Comparison of ENCODE assay signal across 10 mouse cellular contexts in genomic region chr4:119812775-119813174, GRCm38 (mm10).
A peak's percentile ranks its signal among the peaks of the same experiment; 100 is the strongest.
DNase-seq lines count a peak whose midpoint lies in the region; ATAC-seq and TF ChIP-seq lines count a peak whose summit lies in the region.
"Had no signal": no experiment of that assay in that cellular context is flagged by ENCODE, and none has a peak within 500 bp of the region (broad histone marks: within the 10 kb centered on the region; RNA-seq: fewer than 3 reads in every experiment).

No protein-coding gene starts in this region.

- H3K27me3 ChIP-seq in lung, embryonic 14.5 days (ENCODE audit: insufficient read depth, low read length) = peaks cover 17% of the 10 kb centered on the region; the same call in 1 of the 2 replicates
- H3K27me3 ChIP-seq in liver, embryonic 13.5 days = peaks cover 42% of the 10 kb centered on the region

- DNase-seq in lung, embryonic 14.5 days = peak; percentile 50
- no peak for DNase-seq in lung, adult 2 months
- DNase-seq in cerebellum, adult 18-20 months = peak; percentile 80 to 83
- peak; percentile 38 to 58 for DNase-seq in frontal cortex, postnatal 10 days (ENCODE audit: low spot score in 2 of 2)
- no peak for DNase-seq in liver, embryonic 13.5 days
- DNase-seq in right cerebral cortex, postnatal 4 days = peak; percentile 25
- no peak for DNase-seq in embryo, embryonic 10 days (ENCODE audit: low spot score)
- no peak for DNase-seq in kidney, adult 11 months

- peak; percentile 55; the same call in 1 of the 2 replicates for ATAC-seq in lung, embryonic 14.5 days (ENCODE audit: insufficient read depth)
- ATAC-seq in liver, embryonic 13.5 days (ENCODE audit: low read depth) = peak; percentile 43; the same call in 1 of the 2 replicates

- no peak for TF ChIP-seq POLR2A in lung, adult 2 months (IDR thresholded peaks at IDR 0.05; ENCODE audit: borderline replicate concordance, extremely low read depth, low read depth, low read length)

- no peak overlapping the region for H3K4me3 ChIP-seq in lung, embryonic 14.5 days (ENCODE audit: low read depth, low read length)
- H3K4me3 ChIP-seq in lung, adult 2 months (replicated peaks; ENCODE audit: extremely low read depth, low read depth, low read length) = no peak overlapping the region
- no peak overlapping the region for H3K4me3 ChIP-seq in liver, embryonic 13.5 days (replicated peaks)
- H3K4me3 ChIP-seq: neural tube, embryonic 13.5 days had no signal

- TF ChIP-seq CTCF in lung, embryonic 14.5 days (IDR thresholded peaks at IDR 0.05; ENCODE audit: low read depth) = no peak
- no peak for TF ChIP-seq CTCF in lung, adult 2 months (IDR thresholded peaks at IDR 0.05; ENCODE audit: insufficient read depth, low read length)

- no peaks in the 10 kb centered on the region for H3K36me3 ChIP-seq in lung, embryonic 14.5 days (ENCODE audit: insufficient read depth)
- H3K36me3 ChIP-seq in liver, embryonic 13.5 days = no peaks in the 10 kb centered on the region
- H3K36me3 ChIP-seq: neural tube, embryonic 13.5 days had no signal

- peaks cover 23% of the 10 kb centered on the region for H3K4me1 ChIP-seq in lung, embryonic 14.5 days (ENCODE audit: insufficient read depth)
- H3K4me1 ChIP-seq in lung, adult 2 months (ENCODE audit: control insufficient read depth, insufficient read depth, low read length) = peaks cover 13% of the 10 kb centered on the region
- peaks cover 9% of the 10 kb centered on the region for H3K4me1 ChIP-seq in liver, embryonic 13.5 days (replicated peaks)

- WGBS in lung, embryonic 14.5 days = 6% methylated on average over 2 of the region's 2 CpGs
- 18% methylated on average over 2 of the region's 2 CpGs for WGBS in lung, adult 2 months
- WGBS in liver, embryonic 13.5 days (ENCODE audit: insufficient replicate concordance) = 16% methylated on average over 2 of the region's 2 CpGs

- H3K27ac ChIP-seq in lung, embryonic 14.5 days (ENCODE audit: low read depth) = no peak overlapping the region
- no peak overlapping the region for H3K27ac ChIP-seq in liver, embryonic 13.5 days
- H3K27ac ChIP-seq: kidney, postnatal 0 days; neural tube, embryonic 13.5 days had no signal

- no peak overlapping the region for H3K9ac ChIP-seq in lung, embryonic 14.5 days
- no peak overlapping the region for H3K9ac ChIP-seq in liver, embryonic 13.5 days
- H3K9ac ChIP-seq: neural tube, embryonic 13.5 days had no signal

- H3K4me2 ChIP-seq in lung, embryonic 14.5 days = no peak overlapping the region
- H3K4me2 ChIP-seq in liver, embryonic 13.5 days = no peak overlapping the region
- H3K4me2 ChIP-seq: neural tube, embryonic 13.5 days had no signal

- H3K9me3 ChIP-seq in lung, embryonic 14.5 days (ENCODE audit: low read depth, low read length) = no peaks in the 10 kb centered on the region
- no peaks in the 10 kb centered on the region for H3K9me3 ChIP-seq in liver, embryonic 13.5 days (replicated peaks)
- H3K9me3 ChIP-seq: neural tube, embryonic 13.5 days had no signal

Comparison
In these comparisons a context has a peak if more than half of its experiments do, and no peak if none do; other contexts are left out.
1. DNase-seq: peak in lung, embryonic 14.5 days (single experiment), cerebellum, adult 18-20 months (2 of 2), frontal cortex, postnatal 10 days (2 of 2) and right cerebral cortex, postnatal 4 days (single experiment); none in lung, adult 2 months (single experiment), liver, embryonic 13.5 days (single experiment), embryo, embryonic 10 days (single experiment) and kidney, adult 11 months (single experiment).